Mouse (Mus musculus): ENCODE data around the gene Olfr183.
"Not testable (repeated sequence)": the region's sequence is repeated elsewhere in the genome, so short reads cannot be mapped to it uniquely, and the experiment has no call there.

The Olfr183 gene

GRCm38 (mm10) chr16:58995057-58995456 is at the start of gene Olfr183:
Olfr183 (plus strand) TSS chr16:58995357.
- DNase-seq (ENCODE audit: low read depth, low spot score), result no peak

GRCm38 (mm10) chr16:59007146-59007545 is 12.0 kb downstream of the Olfr183 start:
- no peak for DNase-seq (ENCODE audit: low read depth, low spot score)

GRCm38 (mm10) chr16:59013357-59014018 is 18.3 kb downstream of the Olfr183 start:
- DNase-seq (ENCODE audit: low read depth, low spot score), result no peak

- no peak for DNase-seq (ENCODE audit: low read depth, low spot score)
These were observed 35.0 kb downstream of the Olfr183 start, which contains the start of gene Olfr186 for GRCm38 (mm10) chr16:59030191-59030590. Olfr186 (minus strand) TSS chr16:59030291.

- DNase-seq (ENCODE audit: low read depth, low spot score), result no peak
These were observed 44.6 kb downstream of the Olfr183 start, which contains the start of gene Olfr187 for GRCm38 (mm10) chr16:59039710-59040109. Olfr187 (minus strand) TSS chr16:59039767.

- DNase-seq (ENCODE audit: low read depth, low spot score), result no peak
These were observed 50.7 kb downstream of the Olfr183 start for GRCm38 (mm10) chr16:59045835-59046234.

GRCm38 (mm10) chr16:59047579-59047978 is 52.4 kb downstream of the Olfr183 start:
- no peak for DNase-seq (ENCODE audit: low read depth, low spot score)

- DNase-seq (ENCODE audit: low read depth, low spot score), result no peak
These were observed 53.7 kb downstream of the Olfr183 start for GRCm38 (mm10) chr16:59048860-59049259.

- not testable (repeated sequence) for DNase-seq (ENCODE audit: low read depth, low spot score)
These were observed 54.1 kb downstream of the Olfr183 start for GRCm38 (mm10) chr16:59049286-59049685.

Measured in A20 (cell line).